Mouse (Mus musculus) hindbrain, embryonic 13.5 days (tissue): ENCODE results near the gene Shkbp1. TPM values are rescaled to one million over a fixed set of nuclear protein-coding genes. Genes with fewer than 3 reads are reported as not detected.

Experiments
- ATAC-seq: fragments of 200-750 bp; cut with Nextera tagmentation; 2 replicates; pipeline ENCODE4 v1.8.0; 2017; ENCODE audit warnings: moderate TSS enrichment; ENCODE audit not compliant: low FRiP score
- H3K27ac ChIP-seq: fragments of 300-500 bp; sonication (generic); 2 replicates; pipeline ENCODE4 v1.5.1; 2015; ENCODE audit warnings: inconsistent platforms, mild to moderate bottlenecking, moderate library complexity
- H3K27me3 ChIP-seq: fragments of 300-500 bp; sonication (generic); 2 replicates; pipeline ENCODE4 v1.6.1; 2015; ENCODE audit warnings: mild to moderate bottlenecking, inconsistent platforms
- H3K36me3 ChIP-seq: fragments of 300-500 bp; sonication (generic); 2 replicates; pipeline ENCODE4 v1.6.1; 2015; ENCODE audit warnings: mild to moderate bottlenecking, inconsistent platforms
- H3K4me1 ChIP-seq: fragments of 300-500 bp; sonication (generic); replicated peaks from 2 replicates; pipeline ENCODE4 v1.6.1; 2015; ENCODE audit warnings: inconsistent platforms
- H3K4me2 ChIP-seq: fragments of 300-500 bp; sonication (generic); 2 replicates; pipeline ENCODE4 v1.6.1; 2015; ENCODE audit warnings: inconsistent platforms, mild to moderate bottlenecking, moderate library complexity
- H3K4me3 ChIP-seq: fragments of 300-500 bp; sonication (generic); 2 replicates; pipeline ENCODE4 v1.5.1; 2015; ENCODE audit warnings: mild to moderate bottlenecking, inconsistent platforms
- H3K9ac ChIP-seq: fragments of 300-500 bp; sonication (generic); 2 replicates; pipeline ENCODE4 v1.6.1; 2015; ENCODE audit warnings: mild to moderate bottlenecking, inconsistent platforms
- H3K9me3 ChIP-seq: fragments of 300-500 bp; sonication (generic); 2 replicates; pipeline ENCODE4 v1.6.1; 2016; ENCODE audit warnings: inconsistent platforms
- WGBS: fragments of 180-500 bp; shearing (Covaris S2); methylation state at CpG from one replicate; pipeline ENCODE4 v1.1.7; 2015; 5-methylcytosine and 5-hydroxymethylcytosine counted together
- polyA plus RNA-seq: library from polyadenylated mRNA; unstranded; fragments of >200 nt; fragmentation: Nextera tagmentation; extraction: Ambion mirVana; gene quantifications from 2 replicates; pipeline ENCODE4 v1.2.1, GENCODE M21; 2015

The Shkbp1 gene
- polyA plus RNA-seq, 1 experiment from 2014 or later: 61.8 TPM

DNA sequence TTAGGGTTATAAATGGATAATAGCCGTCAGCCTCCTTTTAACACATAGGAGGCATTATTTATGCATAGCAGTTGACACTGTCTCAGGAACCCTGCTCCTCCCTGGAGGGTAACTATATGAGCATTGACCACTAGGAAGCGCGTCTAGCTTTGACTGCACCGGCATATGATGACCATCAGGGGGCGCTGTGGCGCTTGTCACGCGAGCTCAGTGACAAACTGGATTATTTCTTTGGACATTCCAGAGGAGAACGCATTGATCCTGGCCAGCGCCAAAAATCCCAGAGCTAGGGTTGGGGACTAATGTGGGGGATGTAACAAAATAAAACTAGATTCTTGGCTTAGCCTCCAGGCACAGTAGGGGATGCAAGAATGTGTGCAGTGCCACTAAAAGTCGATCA lies 53.6 kb downstream of the Shkbp1 start:
- Histone ChIP-seq H3K4me1 (no peaks in the 10 kb centered on the region), H3K27ac (no peak overlapping the region), H3K36me3 (no peaks in the 10 kb centered on the region), H3K9me3 (no peaks in the 10 kb centered on the region), H3K4me3 (no peak overlapping the region), H3K4me2 (no peak overlapping the region), H3K27me3 (peaks cover 16% of the 10 kb centered on the region; the same call in 1 of the 2 replicates), H3K9ac (no peak overlapping the region)
- WGBS: 12% methylated on average over 11 of the region's 11 CpGs
- no peak for ATAC-seq

DNA sequence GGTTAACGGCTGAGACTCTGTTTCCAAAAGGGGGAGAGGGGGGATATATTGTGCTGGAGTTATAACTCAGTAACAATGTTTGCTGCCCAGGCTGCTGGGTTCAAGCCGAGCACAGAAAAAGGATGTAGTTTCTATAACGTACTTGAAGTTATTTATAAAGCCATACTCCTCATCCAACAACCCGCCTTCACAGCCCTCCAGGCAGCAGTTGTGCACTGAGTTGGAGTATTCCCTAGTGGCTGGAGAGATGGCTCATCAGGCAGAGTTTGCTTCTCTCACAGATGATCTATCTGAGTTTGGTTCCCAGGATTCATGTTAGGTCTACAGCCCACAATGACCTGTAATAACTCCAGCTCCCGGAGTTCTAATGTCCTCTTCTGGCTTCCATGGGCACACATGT lies 55.0 kb downstream of the Shkbp1 start:
- no peak for ATAC-seq
- Histone ChIP-seq H3K27ac (no peak overlapping the region), H3K9me3 (no peaks in the 10 kb centered on the region), H3K27me3 (peaks cover 16% of the 10 kb centered on the region; the same call in 1 of the 2 replicates), H3K4me2 (no peak overlapping the region), H3K9ac (no peak overlapping the region), H3K4me1 (no peaks in the 10 kb centered on the region), H3K36me3 (no peaks in the 10 kb centered on the region), H3K4me3 (no peak overlapping the region)
- 78% methylated on average over 5 of the region's 5 CpGs for whole genome bisulfite sequencing

DNA sequence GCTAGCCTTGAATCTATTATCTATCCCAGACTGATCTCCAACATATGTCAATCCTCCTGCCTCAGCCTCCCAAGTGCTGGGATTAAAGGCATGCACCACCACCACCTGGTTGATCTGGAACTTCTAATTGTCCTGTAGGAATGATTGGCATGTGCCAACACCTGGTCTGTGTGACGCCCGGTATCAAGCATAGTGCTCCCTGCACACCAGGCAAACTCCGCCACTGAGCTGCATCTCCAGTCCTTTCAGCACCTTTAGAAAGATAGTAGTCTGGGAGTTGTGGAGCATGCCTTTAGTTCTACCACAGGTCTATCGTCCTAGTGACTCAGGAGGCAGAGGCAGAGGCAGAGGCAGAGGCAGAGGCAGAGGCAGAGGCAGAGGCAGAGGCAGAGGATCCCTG lies 55.5 kb downstream of the Shkbp1 start:
- Histone ChIP-seq H3K4me1 (no peaks in the 10 kb centered on the region), H3K4me2 (no peak overlapping the region), H3K9me3 (no peaks in the 10 kb centered on the region), H3K27me3 (peaks cover 13% of the 10 kb centered on the region; the same call in 1 of the 2 replicates), H3K9ac (no peak overlapping the region), H3K27ac (no peak overlapping the region), H3K4me3 (no peak overlapping the region), H3K36me3 (no peaks in the 10 kb centered on the region)
- WGBS: 87% methylated on average over 4 of the region's 4 CpGs
- ATAC-seq: no peak

GRCm38 (mm10) chr7:27298816-27299215 lies 57.0 kb downstream of the Shkbp1 start:
- peaks cover 5% of the 10 kb centered on the region; the same call in 1 of the 2 replicates for H3K27me3 ChIP-seq
- ATAC-seq: no peak
- no peaks in the 10 kb centered on the region for H3K9me3 ChIP-seq
- H3K4me2 ChIP-seq: no peak overlapping the region
- H3K4me3 ChIP-seq: no peak overlapping the region
- H3K4me1 ChIP-seq: no peaks in the 10 kb centered on the region
- no peak overlapping the region for H3K9ac ChIP-seq
- no peaks in the 10 kb centered on the region for H3K36me3 ChIP-seq
- WGBS: 92% methylated on average over 6 of the region's 6 CpGs
- H3K27ac ChIP-seq: no peak overlapping the region

- no peak overlapping the region for H3K4me3 ChIP-seq
- H3K4me1 ChIP-seq: no peaks in the 10 kb centered on the region
- H3K9me3 ChIP-seq: no peaks in the 10 kb centered on the region
- 91% methylated on average over 16 of the region's 16 CpGs for WGBS
- H3K4me2 ChIP-seq: no peak overlapping the region
- no peak for ATAC-seq
- peaks cover 3% of the 10 kb centered on the region; the same call in 1 of the 2 replicates for H3K27me3 ChIP-seq
- H3K36me3 ChIP-seq: no peaks in the 10 kb centered on the region
- H3K27ac ChIP-seq: no peak overlapping the region
- H3K9ac ChIP-seq: no peak overlapping the region
Observed at GRCm38 (mm10) chr7:27298033-27298610, 57.7 kb downstream of the Shkbp1 start.

GRCm38 (mm10) chr7:27296518-27296917 lies 59.3 kb downstream of the Shkbp1 start:
- H3K36me3 ChIP-seq: no peaks in the 10 kb centered on the region
- no peak overlapping the region for H3K27ac ChIP-seq
- H3K27me3 ChIP-seq: peaks cover 3% of the 10 kb centered on the region; the same call in 1 of the 2 replicates
- H3K4me2 ChIP-seq: no peak overlapping the region
- H3K9ac ChIP-seq: no peak overlapping the region
- no peak for ATAC-seq
- no peaks in the 10 kb centered on the region for H3K9me3 ChIP-seq
- 90% methylated on average over 4 of the region's 4 CpGs for WGBS
- H3K4me3 ChIP-seq: no peak overlapping the region
- H3K4me1 ChIP-seq: no peaks in the 10 kb centered on the region

DNA sequence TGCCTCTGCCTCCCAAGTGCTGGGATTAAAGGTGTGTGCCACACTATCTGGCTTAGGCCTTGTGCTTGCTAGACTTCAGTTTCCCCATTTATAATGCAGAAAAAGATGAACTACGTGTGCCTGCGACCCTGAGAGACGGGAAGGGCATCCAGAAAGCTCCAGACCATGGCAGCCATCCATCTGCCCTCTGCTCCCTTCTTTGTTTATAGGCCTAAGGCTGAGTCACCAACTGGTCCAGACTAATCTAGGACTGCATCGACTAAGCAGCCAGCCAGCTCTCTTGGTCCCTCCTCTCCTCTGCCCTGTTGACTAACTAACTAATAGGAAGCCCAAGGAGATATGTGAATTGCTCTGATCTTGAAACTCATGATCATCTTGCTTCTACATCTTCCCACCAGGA lies 59.9 kb downstream of the Shkbp1 start:
- Histone ChIP-seq H3K4me1 (no peaks in the 10 kb centered on the region), H3K27ac (no peak overlapping the region)
- 85% methylated on average over 4 of the region's 4 CpGs for WGBS

More for the DNA sequence above, 59.9 kb downstream of the Shkbp1 start:
- no peaks in the 10 kb centered on the region for H3K9me3 ChIP-seq
- no peaks in the 10 kb centered on the region for H3K36me3 ChIP-seq
- H3K4me2 ChIP-seq: no peak overlapping the region
- no peak overlapping the region for H3K9ac ChIP-seq
- no peak for ATAC-seq
- no peak overlapping the region for H3K4me3 ChIP-seq
- peaks cover 3% of the 10 kb centered on the region; the same call in 1 of the 2 replicates for H3K27me3 ChIP-seq

Other genes starting within 250 kb of the Shkbp1 start
- 0.12 TPM in 1 of 2 replicates, not detected in the other for gene Cyp2f2, start 236.1 kb downstream of the Shkbp1 start, polyA plus RNA-seq
- gene Cyp2t4, start 202.3 kb downstream of the Shkbp1 start, polyA plus RNA-seq: 0.17 and 0.19 TPM in 2 replicates
- 89.9 and 92.1 TPM in 2 replicates for gene Egln2, start 189.2 kb downstream of the Shkbp1 start, polyA plus RNA-seq
- 119 and 123 TPM in 2 replicates for gene Rab4b, start 177.1 kb downstream of the Shkbp1 start, polyA plus RNA-seq
- gene Gm21983, start 174.9 kb downstream of the Shkbp1 start, polyA plus RNA-seq: 1.2 TPM in 1 of 2 replicates, not detected in the other
- gene Mia, start 174.9 kb downstream of the Shkbp1 start, polyA plus RNA-seq: 10.8 and 11.3 TPM in 2 replicates
- gene BC024978, start 160.2 kb downstream of the Shkbp1 start, polyA plus RNA-seq: 3.5 and 4.5 TPM in 2 replicates
- 208 and 211 TPM in 2 replicates for gene Snrpa, start 159.7 kb downstream of the Shkbp1 start, polyA plus RNA-seq
- 6.1 and 6.5 TPM in 2 replicates for gene Itpkc, start 127.4 kb downstream of the Shkbp1 start, polyA plus RNA-seq
- 23.8 and 24.9 TPM in 2 replicates for gene Coq8b, start 123.0 kb downstream of the Shkbp1 start, polyA plus RNA-seq
- gene Numbl, start 97.6 kb downstream of the Shkbp1 start, polyA plus RNA-seq: 48.4 and 49.6 TPM in 2 replicates
- gene Ltbp4, start 18.3 kb downstream of the Shkbp1 start, polyA plus RNA-seq: 5.4 and 6.0 TPM in 2 replicates
- not detected in 2 replicates for gene Gm20479, start 1.4 kb upstream of the Shkbp1 start, polyA plus RNA-seq
- 2.2 and 2.6 TPM in 2 replicates for gene Sptbn4, start 91.7 kb upstream of the Shkbp1 start, polyA plus RNA-seq
- gene Blvrb, start 92.0 kb upstream of the Shkbp1 start, polyA plus RNA-seq: 18.7 and 19.3 TPM in 2 replicates
- gene Sertad3, start 117.7 kb upstream of the Shkbp1 start, polyA plus RNA-seq: 13.0 and 13.4 TPM in 2 replicates
- gene Sertad1, start 130.9 kb upstream of the Shkbp1 start, polyA plus RNA-seq: 10.7 and 11.8 TPM in 2 replicates
- gene Prx, start 143.3 kb upstream of the Shkbp1 start, polyA plus RNA-seq: 1.4 and 1.5 TPM in 2 replicates
- 0.77 and 0.79 TPM in 2 replicates for gene Hipk4, start 167.2 kb upstream of the Shkbp1 start, polyA plus RNA-seq
- gene Pld3, start 197.2 kb upstream of the Shkbp1 start, polyA plus RNA-seq: 126 TPM in 2 replicates
- gene 2310022A10Rik, start 197.2 kb upstream of the Shkbp1 start, polyA plus RNA-seq: 32.1 and 34.0 TPM in 2 replicates
- 68.0 and 71.0 TPM in 2 replicates for gene Akt2, start 235.5 kb upstream of the Shkbp1 start, polyA plus RNA-seq